Mouse (Mus musculus): ENCODE measurements around the gene Tex52.

Tex52 gene

DNA sequence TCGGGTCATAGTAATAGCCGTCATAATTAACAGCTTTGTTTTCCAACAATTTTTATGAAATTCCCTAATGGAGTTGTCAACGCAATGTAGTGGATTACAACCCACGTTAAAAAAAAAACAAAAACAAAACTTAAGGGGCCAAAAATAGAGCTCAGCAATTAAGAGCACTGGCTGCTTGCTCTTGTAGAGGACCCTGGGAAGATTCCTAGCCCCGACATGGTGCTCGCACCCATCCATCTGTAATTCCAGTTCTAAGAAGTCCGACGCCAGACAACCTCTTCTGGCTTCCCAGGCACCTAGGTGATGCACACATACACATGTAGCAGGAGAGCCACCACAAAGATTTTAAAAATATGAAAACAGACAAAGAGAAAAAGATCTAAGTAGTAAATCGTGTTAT lies 49.8 kb downstream of the Tex52 start:
- no peak for DNase-seq (ENCODE audit: extremely low read depth, insufficient read length, low spot score)

- DNase-seq (ENCODE audit: extremely low read depth, insufficient read length, low spot score) = no peak
These were observed 52.3 kb downstream of the Tex52 start for GRCm38 (mm10) chr6:128427571-128427970.

- no peak for DNase-seq (ENCODE audit: extremely low read depth, insufficient read length, low spot score)
These were observed 54.0 kb downstream of the Tex52 start for GRCm38 (mm10) chr6:128429300-128429699.

- no peak for DNase-seq (ENCODE audit: extremely low read depth, insufficient read length, low spot score)
These were observed 54.6 kb downstream of the Tex52 start for GRCm38 (mm10) chr6:128429826-128430225.

DNA sequence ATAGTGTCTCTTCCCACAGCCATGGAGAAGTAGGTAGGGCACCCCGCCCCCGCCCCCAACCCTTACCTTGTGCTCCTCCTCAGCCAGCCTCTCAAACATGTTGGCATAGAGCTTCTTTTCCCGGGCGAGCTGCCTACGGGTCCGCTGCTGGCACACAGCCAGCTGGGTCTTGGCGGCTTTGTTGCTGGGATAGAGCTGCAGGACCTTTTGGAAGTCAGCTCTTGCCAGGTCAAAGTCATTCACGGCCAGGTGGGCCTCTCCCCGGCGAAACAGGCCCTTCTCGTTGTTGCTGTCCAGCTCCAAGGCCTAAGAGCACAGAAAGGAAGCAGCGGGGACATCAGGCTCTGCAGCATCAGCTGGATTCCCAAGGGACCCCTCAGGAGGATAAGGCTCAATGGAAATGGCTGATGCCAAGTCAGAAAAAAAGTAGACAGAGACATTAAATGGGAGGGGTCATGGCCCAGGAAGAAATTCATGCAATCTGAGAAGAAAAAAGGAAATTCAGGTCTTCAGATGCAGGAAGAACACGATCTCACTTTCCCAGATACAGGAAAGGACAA lies 57.2 kb downstream of the Tex52 start:
- DNase-seq (ENCODE audit: extremely low read depth, insufficient read length, low spot score) = no peak

DNA sequence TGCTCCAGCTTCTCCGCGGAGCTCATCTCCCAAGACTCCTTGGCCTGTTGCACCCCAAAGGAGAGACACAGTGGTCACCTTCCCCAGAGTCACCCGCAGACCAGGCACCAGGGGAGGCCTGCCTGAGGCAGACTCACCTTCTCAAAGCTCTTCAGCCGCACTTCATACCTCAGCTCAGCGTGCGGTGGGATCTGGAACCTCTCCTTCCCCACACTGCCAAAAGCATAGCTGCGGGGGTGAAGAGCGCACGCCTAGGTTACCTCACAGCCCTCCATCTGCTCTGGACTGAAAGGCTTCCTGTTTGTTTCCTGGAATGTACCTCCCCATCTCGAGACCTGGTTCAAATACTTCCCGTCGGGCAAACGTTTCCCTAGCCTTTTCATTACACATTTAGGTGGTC lies 58.3 kb downstream of the Tex52 start:
- DNase-seq (ENCODE audit: extremely low read depth, insufficient read length, low spot score) = no peak
